Mouse (Mus musculus): ENCODE data around the gene Csnk1d.

Csnk1d gene

DNA sequence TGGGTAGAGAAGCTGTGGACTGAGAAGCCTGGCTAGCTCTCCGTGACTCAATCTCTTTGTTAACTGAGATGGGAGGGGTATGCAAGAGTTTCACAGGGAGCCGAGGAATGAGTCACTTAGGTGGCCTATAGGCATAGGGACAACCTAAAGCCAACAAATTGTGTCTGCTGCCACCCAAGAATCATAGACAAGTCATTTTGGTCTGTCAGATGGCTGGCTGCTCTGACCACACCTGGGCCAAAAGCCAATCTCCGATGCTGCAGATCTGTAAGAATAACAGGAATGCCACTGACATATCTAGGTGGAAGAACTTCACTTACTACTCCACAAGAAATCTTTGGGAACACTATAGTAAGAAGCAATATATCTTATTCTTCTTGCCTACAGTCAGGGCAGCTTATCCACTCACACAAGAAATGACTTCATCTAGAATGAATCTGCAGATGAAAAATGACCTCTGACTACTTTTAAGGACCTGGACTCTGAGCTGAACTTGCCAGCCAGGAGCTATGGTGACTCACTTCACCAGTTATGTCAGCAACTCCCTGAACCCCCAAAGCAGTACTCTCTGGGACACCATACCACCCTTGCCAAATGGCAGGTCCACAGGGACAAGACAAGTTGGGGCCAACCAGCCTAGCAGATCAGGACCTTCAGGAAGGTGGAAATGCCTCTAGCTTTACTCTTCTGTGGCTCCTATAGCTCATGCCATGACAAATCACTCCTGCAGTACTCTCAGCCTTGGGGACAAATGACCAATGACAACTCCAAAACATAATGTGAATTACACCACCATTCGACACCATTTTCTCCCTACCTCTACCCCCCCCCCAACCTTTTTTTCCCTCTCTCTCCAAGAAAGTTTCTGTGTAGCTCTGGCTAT, 6.4 kb downstream of the Csnk1d start:
- DNase-seq (ENCODE audit: low spot score): no peak

DNA sequence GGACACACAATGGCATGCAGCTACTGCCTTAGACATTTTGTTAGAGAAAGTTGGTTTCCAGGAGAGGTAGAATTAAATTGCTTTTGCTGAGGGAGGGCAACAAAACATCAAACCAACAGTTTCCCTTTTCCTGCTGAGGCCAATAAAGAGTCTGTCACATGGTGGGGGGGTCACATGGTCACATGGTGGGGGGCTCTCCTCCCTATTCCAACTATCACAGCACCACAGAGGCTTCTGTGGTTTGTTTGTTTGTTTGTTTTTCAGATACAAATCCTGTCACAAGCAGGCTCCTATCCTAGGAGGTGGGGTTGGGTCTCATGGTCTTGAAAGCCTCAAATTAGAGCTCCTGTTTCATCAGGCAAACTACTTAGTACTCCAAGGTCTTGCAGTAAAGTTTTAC, 8.7 kb downstream of the Csnk1d start:
- no peak for DNase-seq (ENCODE audit: low spot score)

DNA sequence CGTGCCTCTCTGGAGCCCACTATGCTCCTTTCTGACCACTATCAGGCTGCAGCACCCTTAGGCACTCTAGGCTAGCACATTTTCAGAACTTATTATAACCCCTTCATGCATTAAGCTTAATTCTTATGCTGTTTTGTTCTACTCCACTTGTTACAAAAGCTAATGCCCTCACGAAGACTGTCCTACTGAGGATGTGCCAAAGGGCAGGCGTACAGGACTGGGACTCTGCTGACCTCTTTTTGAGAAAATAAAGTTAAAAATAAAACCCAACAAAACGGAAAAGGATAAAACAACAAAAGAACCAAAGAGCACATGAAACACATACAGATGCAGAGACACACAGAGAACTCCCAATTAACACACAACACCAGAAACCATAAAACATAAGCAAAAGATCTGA, 9.5 kb downstream of the Csnk1d start:
- DNase-seq (ENCODE audit: low spot score): no peak

DNA sequence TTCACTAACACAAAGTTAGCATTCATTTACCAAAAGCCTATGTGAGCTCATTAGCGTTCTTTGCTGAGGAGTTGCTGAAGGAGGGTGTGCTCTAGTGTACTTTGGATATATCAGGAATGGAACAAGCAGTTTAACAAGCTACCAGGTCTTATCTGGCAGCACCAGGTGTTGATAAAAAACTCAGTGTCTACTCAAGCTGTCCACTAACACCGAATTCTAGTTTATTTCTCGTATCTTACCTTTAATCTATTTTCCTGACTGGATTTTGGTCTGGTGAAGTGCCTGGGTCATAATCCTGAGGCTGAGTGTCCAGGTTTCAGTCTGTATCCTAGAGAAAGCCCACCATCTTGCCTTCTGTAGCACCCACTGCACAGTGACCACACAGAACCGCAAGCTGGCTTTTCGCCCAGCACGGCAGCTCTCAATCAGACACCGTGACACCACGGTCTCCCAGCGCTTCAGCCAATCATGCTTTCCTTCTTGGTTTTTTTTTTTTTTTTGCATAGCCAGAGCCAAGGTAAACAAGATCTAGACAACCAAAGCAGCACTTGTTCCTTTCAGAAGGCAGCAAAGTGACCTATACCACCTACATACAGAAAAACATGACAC, 10.6 kb downstream of the Csnk1d start:
- no peak for DNase-seq (ENCODE audit: low spot score)

DNA sequence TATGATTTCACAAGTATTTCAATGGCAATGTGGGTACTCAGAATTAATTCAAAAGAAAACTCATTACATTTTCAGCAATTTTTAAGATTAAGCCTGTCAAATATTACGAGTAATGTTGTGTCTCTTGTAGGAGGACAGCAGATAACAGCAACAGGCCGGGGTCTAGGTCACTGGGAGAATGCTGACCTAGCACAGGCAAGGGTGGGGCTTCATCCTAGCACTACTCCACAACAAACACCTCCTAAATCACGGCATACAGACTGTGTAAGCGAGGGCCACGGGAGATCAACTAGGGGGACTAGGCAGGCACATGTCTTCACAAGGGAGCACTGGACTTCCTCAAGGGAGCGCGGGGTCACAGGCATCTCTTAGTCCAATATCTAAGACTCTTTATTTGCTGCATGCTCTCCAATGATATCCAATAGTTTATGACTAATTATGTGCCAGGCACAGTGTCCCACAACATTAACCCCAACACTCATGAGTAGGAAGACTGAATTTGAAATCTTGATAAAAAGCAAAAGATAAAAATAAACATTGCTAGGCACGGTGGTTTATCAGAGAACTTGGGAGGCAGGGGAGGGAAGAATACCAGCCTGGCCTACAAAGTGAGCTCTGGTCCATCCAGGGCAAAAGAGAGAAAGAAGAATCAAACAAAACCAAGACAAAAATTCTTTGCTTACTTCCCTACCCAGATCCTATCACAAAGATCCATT, 11.3 kb downstream of the Csnk1d start:
- no peak for DNase-seq (ENCODE audit: low spot score)

DNA sequence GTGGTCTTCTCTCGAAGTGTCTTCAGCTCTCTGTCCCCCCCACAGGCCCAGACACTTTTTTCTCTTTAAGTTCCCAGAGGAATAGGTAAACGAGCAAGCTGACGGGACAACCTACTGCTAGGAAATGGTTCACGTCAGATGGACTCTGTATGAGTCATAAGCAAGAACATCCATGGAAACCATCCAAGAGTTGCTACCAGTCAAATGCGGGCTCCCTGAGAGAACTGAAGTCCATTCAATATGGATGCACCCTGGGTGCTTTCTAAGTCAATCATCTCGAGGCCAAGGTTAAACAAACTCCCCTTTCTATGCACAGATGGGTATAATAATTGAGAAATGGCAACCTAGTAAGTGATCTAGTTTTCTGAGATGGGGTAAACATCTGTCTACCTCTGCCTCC, 17.8 kb downstream of the Csnk1d start:
- no peak for DNase-seq (ENCODE audit: low spot score)

DNA sequence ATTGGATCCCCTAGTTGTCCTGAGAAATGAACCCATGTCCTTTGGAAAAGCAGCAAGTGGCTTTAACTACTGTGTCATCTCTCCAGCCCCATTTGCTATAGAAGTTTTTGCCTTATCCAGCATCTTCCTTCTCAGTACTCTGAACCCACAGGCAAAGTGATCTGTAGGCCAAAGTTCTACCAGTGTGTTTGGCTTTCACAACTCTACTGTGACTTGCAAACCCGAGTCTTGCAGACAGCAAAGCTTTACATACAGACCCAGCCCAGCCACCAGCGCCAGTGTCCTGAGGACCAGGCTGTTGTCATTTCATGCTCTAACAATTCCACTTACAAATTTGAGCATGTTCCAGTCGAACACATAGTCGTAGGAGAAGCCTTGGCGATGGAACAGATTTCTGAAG, 19.9 kb downstream of the Csnk1d start:
- DNase-seq (ENCODE audit: low spot score): no peak

DNA sequence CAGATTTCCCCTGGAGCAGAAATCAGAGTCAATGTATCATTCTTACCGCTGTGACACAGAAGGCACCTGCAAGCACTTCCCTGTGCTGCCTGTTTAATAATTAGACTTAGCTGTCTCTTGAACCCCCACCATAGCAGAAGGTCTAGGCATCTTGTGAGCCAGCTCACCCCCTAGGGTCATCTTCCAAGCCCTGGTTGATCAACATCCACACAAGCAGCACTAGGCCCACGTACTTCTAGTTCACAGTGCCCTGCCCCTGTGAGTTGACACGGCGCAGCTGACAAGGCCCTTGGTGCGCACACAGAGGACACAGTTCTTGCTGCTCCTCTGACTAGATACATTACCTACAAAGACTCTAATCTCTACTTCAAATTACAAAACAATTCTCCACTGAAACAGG, 21.4 kb downstream of the Csnk1d start:
- DNase-seq (ENCODE audit: low spot score): no peak

DNA sequence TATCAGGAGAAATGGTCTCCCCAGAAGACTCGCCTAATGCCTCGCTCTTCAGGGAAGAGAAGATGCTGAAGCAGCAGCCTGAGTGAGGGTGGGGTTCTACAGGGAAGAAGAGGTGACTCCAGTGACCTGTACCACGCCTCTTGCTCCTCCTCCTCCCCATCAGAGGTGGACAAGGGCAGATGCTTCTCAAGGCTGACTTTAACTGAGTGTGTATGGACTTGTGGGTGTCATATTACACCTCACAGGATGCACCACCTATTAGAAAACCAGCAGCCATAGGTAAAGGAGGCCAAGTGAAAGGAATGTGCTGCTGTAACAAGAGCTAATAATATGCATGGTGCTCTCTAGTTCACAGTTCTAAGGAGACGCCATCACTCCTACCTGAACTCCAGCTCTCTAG, 25.5 kb downstream of the Csnk1d start:
- no peak for DNase-seq (ENCODE audit: low spot score)

DNA sequence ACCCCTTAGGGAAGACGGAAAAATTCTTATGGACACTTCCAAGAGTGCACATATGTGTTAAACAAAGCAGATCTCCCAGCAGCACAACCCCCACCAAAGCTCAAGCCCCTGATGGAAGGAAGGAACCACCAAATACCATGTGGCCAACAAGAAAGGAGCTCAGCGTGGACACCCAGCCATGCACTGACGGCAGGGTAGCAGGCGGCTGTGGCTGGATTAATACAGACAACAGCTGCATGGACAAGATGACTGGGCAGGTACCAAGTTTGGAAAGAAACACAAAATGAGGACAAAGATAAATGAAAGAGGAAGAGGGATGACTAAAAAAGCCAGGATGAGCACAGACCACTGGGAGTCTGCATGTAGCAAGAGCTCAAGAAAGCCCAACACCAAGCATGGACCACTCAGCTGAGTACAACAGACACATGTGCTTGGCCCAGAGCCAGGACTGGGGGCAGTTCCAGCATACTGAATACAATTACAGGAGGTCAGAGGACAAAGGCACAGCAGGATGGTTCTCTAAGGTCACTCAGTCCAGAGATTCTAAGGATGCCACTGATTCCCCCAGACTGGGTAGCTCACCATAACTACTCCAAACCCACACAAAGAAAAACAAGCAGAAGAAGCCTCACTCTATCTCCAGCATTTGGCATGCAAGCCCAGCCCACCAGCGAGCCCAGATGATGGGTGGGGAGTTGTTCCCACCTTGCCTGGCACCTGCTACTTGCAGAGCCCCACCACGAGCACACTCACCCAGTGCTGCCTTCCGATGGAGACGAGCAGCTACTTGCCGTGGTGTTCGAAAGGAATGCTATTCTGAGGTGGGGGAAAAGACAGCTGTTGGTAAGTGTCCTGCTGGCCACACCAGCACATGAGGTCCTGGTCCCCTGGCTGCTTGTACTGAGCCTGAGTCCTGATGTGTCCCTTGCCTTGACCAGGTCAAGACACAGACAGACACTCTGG, 26.7 kb downstream of the Csnk1d start:
- DNase-seq (ENCODE audit: low spot score): no peak

DNA sequence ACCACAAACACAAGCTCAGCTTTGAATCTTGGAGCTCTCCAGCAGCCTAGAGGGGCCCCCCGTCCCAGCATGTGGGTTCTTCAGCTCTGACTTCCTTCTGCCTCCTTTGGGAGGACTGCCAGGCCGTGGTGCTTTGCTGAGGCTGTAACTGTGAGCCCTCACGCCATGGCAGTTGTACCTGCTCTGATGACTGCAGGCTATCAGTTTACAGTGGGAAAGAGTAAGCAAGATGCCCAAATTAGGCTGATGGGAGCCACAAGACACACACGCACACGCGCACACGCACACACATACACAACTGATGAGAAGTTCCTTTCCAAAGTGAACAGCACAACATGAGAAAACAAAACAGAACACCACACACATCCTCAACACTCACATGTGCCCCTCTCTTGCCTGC, 28.2 kb downstream of the Csnk1d start:
- DNase-seq (ENCODE audit: low spot score): no peak

DNA sequence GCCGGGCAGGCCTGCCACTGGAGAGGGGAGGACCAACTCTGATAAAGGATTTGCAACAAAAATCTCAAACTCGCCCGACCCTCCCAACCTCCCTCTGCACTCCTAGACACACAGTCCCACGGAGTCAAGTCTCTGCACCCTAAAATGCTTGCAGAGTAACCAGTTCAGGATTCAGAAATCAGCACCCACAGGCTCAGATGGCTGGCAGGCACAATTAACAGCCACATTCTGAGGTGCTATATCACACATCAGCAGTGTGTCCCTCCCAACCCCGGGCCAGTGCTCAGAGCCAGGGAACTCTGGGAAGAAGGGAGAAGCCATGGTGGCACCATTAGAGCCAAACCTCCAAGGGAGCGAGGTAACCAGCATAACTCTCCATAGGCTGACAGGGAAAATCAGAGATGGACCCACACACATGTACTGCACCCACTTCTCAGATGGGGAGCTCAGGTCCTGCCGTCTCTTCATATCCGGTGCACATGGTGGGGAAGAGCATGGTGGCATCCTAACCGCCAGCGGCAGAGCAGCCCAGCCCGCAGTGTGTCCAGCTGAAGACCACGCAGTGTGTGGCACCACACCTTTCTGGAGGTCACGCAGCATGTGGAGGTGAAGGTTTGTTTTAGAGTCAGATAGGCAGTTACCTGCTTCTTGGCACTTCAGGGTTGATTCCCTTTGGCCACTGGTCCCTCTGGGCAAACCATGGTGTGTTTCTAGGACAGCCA, 28.9 kb downstream of the Csnk1d start:
- DNase-seq (ENCODE audit: low spot score): no peak

DNA sequence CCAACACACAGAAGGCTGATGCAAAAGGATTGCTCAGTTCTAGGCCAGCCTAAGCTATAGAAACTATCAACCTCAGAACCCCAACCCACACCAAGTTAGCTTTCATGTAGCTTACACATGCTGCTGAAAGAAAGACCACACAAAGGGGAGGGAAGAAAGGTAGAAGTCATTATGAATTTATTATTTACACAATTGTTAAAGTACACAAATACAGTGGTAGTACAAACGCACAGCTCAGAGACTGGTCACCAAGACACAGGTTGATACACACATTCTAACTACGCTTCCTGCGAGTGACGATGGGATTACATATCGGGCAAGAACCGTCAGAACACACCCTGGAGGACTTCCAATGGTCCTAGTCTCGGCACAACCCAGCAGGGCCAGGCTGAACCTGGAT, 29.5 kb downstream of the Csnk1d start:
- no peak for DNase-seq (ENCODE audit: low spot score)

DNA sequence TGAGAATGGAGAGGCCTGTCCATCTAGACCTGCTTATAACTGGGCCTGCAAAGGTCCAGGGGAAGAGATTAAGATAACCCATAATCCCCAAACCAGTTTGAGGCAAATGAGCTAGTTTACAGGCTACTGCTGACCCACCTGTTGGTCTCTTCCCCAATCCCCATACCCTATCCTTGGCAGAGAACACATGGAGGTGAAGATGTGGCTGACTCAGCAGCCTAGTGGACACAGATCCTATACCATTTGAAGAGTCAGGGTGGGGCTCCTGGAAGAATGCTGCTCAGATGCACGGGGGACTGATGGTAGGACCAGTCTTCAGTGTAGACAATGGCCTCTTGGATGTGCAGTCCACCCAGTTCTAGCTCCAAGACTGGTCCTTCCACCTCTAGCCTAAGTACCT, 30.9 kb downstream of the Csnk1d start:
- DNase-seq (ENCODE audit: low spot score): no peak

DNA sequence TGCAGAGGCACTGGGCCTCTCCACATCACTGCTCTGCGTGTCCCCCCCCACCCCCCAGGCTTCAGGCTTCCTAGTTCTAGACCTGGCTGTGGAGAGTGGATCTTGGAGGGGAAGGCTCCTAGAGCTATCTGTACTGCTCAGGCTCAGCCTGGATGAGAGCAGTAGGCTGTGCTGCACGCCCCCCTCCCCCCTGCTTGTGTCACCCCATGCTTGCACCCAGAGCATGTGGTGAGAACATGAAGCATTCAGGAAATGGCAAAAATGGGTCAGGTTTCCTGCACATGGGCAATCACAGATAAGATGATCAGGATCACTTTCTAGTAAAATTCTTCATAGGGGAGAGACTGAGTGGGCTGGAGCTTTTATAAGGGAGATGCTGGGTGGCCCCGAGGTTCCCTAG, 31.6 kb downstream of the Csnk1d start:
- no peak for DNase-seq (ENCODE audit: low spot score)

DNA sequence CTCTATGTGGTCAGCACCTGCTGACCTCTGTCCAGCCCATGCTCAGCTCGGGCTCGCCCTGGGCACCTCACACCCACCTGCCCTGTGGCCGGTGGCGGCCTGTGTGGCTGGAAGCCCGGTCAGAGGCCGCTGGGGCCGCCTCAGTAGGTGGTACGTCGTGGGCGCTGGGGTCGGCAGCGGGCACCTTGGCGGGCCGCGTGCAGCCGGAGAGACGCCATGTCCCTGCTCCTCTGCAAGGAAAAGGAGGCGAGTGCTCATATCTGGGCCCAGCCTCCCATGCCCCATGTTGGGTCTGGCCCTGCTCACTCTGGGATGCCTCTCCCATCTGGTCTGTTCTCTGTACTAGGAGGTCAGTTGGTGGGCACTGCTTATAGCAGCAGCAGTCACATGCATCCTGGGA, 32.1 kb downstream of the Csnk1d start:
- no peak for DNase-seq (ENCODE audit: low spot score)

DNA sequence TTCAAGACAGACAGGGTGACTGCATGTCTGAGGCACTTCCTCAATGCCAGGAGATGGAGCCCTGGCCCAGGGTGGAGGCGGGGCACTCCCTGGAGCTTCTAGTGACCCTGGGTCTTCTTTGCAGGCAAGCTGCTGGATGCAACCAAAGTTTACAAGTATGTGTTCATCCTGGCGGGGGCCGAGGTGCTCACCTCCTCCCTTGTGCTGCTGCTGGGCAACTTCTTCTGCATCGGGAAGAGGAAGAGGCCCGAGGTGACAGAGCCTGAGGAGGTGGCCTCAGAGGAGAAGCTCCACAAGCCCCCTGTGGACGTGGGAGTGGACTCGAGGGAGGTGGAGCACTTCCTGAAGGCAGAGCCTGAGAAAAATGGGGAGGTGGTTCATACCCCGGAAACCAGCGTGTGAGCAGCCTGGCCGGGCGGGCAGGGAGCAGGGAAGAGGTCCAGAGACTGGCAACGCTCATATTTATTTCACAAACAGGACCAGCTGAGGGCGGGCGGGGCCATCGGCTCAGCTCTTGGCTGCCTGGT, 33.3 kb downstream of the Csnk1d start:
- DNase-seq (ENCODE audit: low spot score): no peak

DNA sequence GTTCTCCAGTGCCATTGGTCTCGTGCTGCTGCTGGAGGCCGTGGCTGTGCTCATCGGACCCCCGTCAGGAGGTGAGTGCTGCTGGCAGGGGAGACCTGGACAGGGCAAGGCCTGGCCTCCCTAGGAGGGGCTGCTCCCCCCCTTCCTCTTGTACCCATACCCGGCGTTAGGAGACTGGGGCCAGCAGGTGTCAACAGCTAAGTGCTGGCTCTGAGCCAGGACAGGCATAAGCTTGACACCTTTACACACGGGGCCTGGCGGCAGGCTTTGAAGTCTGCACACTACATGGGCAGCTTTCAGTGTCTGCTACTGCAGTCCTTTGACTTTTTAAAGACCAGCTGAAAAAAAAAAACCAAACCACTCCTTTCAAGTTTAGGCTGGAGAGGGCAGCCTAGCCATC, 34.1 kb downstream of the Csnk1d start:
- DNase-seq (ENCODE audit: low spot score): no peak

DNA sequence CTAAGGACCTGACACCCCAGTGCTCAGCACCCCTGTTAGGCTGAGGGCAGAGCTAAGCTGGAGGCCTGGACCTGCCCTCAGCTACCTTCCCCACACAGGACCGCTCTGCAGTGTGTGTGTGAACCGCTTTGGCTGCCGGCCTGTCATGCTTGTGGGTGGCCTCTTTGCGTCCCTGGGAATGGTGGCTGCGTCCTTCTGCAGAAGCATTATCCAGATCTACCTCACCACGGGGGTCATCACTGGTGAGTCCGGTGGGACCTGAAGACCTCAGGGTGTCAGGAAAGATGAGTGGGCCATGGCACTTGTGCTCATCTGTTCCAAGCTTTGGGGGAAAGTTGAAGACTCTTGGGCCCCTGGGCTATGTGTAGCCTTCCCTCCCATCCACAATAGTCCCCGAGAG, 35.4 kb downstream of the Csnk1d start:
- DNase-seq (ENCODE audit: low spot score): no peak

DNA sequence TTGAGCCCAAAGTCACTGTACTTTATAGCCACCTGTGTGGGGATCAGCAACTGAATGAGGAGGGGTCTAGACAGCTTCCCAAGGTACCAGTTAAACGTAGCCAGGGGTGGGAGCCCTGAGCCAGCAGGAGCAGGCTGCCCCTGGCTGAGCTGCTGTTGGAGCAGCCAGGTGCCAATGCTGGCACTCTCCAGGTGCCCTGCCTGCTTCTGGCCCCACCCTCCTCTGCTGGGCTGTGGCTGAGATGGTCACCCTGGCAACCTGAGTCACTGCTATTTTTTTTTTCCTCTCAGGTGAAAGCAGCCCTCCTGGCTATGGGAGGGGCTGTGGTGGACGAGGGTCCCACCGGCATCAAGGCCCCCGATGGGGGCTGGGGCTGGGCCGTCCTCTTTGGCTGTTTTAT, 36.2 kb downstream of the Csnk1d start:
- DNase-seq (ENCODE audit: low spot score): no peak

Data from embryo, embryonic 10.5 days (tissue).